Mouse (Mus musculus) stomach, embryonic 15.5 days (tissue): ENCODE data around the gene Sertad4. TPM values are rescaled to one million over a fixed set of nuclear protein-coding genes. Genes with fewer than 3 reads are reported as not detected.

Experiments used
- ATAC-seq: fragments of 200-750 bp; cut with Nextera tagmentation; 2 replicates; pipeline ENCODE4 v1.8.0; 2017; ENCODE audit warnings: low read depth, moderate number of reproducible peaks, moderate TSS enrichment; ENCODE audit not compliant: insufficient read depth, low FRiP score
- H3K27ac ChIP-seq: fragments of 300-500 bp; sonication (generic); 2 replicates; pipeline ENCODE4 v1.5.1; 2015; ENCODE audit warnings: mild to moderate bottlenecking, inconsistent platforms
- H3K27me3 ChIP-seq: fragments of 300-500 bp; sonication (generic); replicated peaks from 2 replicates; pipeline ENCODE4 v1.6.1; 2015; ENCODE audit warnings: inconsistent platforms
- H3K36me3 ChIP-seq: fragments of 300-500 bp; sonication (generic); 2 replicates; pipeline ENCODE4 v1.6.1; 2015; ENCODE audit warnings: inconsistent platforms
- H3K4me1 ChIP-seq: fragments of 300-500 bp; sonication (generic); 2 replicates; pipeline ENCODE4 v1.6.1; 2015; ENCODE audit warnings: inconsistent platforms
- H3K4me2 ChIP-seq: fragments of 300-500 bp; sonication (generic); 2 replicates; pipeline ENCODE4 v1.6.1; 2015; ENCODE audit warnings: mild to moderate bottlenecking, inconsistent platforms
- H3K4me3 ChIP-seq: fragments of 300-500 bp; sonication (generic); replicated peaks from 2 replicates; pipeline ENCODE4 v1.5.1; 2015; ENCODE audit warnings: inconsistent platforms
- H3K9ac ChIP-seq: fragments of 300-500 bp; sonication (generic); 2 replicates; pipeline ENCODE4 v1.6.1; 2015; ENCODE audit warnings: inconsistent platforms
- H3K9me3 ChIP-seq: fragments of 300-500 bp; sonication (generic); 2 replicates; pipeline ENCODE4 v1.6.1; 2016; ENCODE audit warnings: inconsistent platforms
- WGBS: fragments of 180-500 bp; shearing (Covaris S2); methylation state at CpG from one replicate; pipeline ENCODE4 v1.1.7; 2015; 5-methylcytosine and 5-hydroxymethylcytosine counted together
- polyA plus RNA-seq: library from polyadenylated mRNA; unstranded; fragments of >200 nt; fragmentation: Nextera tagmentation; extraction: Ambion mirVana; gene quantifications from 2 replicates; pipeline ENCODE4 v1.2.1, GENCODE M21; 2015

Gene Sertad4
- 18.4 and 19.3 TPM in 2 replicates for polyA plus RNA-seq

- peak; percentile 59; the same call in 1 of the 2 replicates for ATAC-seq
- Histone ChIP-seq H3K9ac (peak within 1 kb of the TSS; percentile 81), H3K4me2 (peak within 1 kb of the TSS; percentile 83), H3K36me3 (no peaks in the 10 kb centered on the region), H3K9me3 (no peaks in the 10 kb centered on the region), H3K27ac (peak within 1 kb of the TSS; percentile 92), H3K4me1 (peaks cover 37% of the 10 kb centered on the region), H3K4me3 (peak within 1 kb of the TSS; percentile 87), H3K27me3 (no peaks in the 10 kb centered on the region)
- under 1% methylated on average over 50 of the region's 75 CpGs for WGBS
These were observed at the start of gene Sertad4 for GRCm38 (mm10) chr1:192855474-192856230. TSS of gene Sertad4 (minus strand) at chr1:192855756.

GRCm38 (mm10) chr1:192901516-192901915 lies 46.0 kb upstream of the Sertad4 start:
- WGBS, result 56% methylated on average over 2 of the region's 2 CpGs
- Histone ChIP-seq H3K27ac (no peak overlapping the region), H3K9me3 (no peaks in the 10 kb centered on the region), H3K4me2 (no peak overlapping the region), H3K9ac (no peak overlapping the region), H3K36me3 (no peaks in the 10 kb centered on the region), H3K4me3 (no peak overlapping the region), H3K27me3 (no peaks in the 10 kb centered on the region), H3K4me1 (no peaks in the 10 kb centered on the region)
- no peak for ATAC-seq

- no peak for ATAC-seq
- WGBS, result 35% methylated on average over 3 of the region's 3 CpGs
These were observed 45.4 kb upstream of the Sertad4 start for GRCm38 (mm10) chr1:192900913-192901312.

GRCm38 (mm10) chr1:192898742-192899141 lies 43.2 kb upstream of the Sertad4 start:
- 53% methylated on average over 2 of the region's 2 CpGs for WGBS
- H3K9ac ChIP-seq, result no peak overlapping the region
- no peaks in the 10 kb centered on the region for H3K4me1 ChIP-seq
- no peak for ATAC-seq
- no peaks in the 10 kb centered on the region for H3K36me3 ChIP-seq
- H3K27ac ChIP-seq, result no peak overlapping the region
- no peaks in the 10 kb centered on the region for H3K27me3 ChIP-seq
- no peaks in the 10 kb centered on the region for H3K9me3 ChIP-seq
- no peak overlapping the region for H3K4me3 ChIP-seq
- H3K4me2 ChIP-seq, result no peak overlapping the region

More at GRCm38 (mm10) chr1:192900913-192901312, 45.4 kb upstream of the Sertad4 start:
- Histone ChIP-seq H3K9ac (no peak overlapping the region), H3K27ac (no peak overlapping the region), H3K27me3 (no peaks in the 10 kb centered on the region), H3K9me3 (no peaks in the 10 kb centered on the region), H3K4me3 (no peak overlapping the region), H3K4me1 (no peaks in the 10 kb centered on the region), H3K4me2 (no peak overlapping the region), H3K36me3 (no peaks in the 10 kb centered on the region)

- ATAC-seq, result no peak
- Histone ChIP-seq H3K4me1 (no peaks in the 10 kb centered on the region), H3K4me3 (no peak overlapping the region), H3K27ac (no peak overlapping the region), H3K9ac (no peak overlapping the region), H3K9me3 (no peaks in the 10 kb centered on the region), H3K4me2 (no peak overlapping the region), H3K27me3 (no peaks in the 10 kb centered on the region), H3K36me3 (no peaks in the 10 kb centered on the region)
- 70% methylated on average over 10 of the region's 10 CpGs for WGBS
These were observed 41.7 kb upstream of the Sertad4 start for GRCm38 (mm10) chr1:192897218-192897617.

- H3K27me3 ChIP-seq, result no peaks in the 10 kb centered on the region
- no peak overlapping the region for H3K27ac ChIP-seq
- no peak overlapping the region for H3K4me3 ChIP-seq
- no peak overlapping the region for H3K9ac ChIP-seq
- whole genome bisulfite sequencing, result 89% methylated on average over 3 of the region's 3 CpGs
- no peak for ATAC-seq
- H3K9me3 ChIP-seq, result no peaks in the 10 kb centered on the region
- no peaks in the 10 kb centered on the region for H3K4me1 ChIP-seq
- no peaks in the 10 kb centered on the region for H3K36me3 ChIP-seq
- no peak overlapping the region for H3K4me2 ChIP-seq
These were observed 40.5 kb upstream of the Sertad4 start for GRCm38 (mm10) chr1:192896076-192896475.

GRCm38 (mm10) chr1:192890716-192891115 lies 35.2 kb upstream of the Sertad4 start:
- Histone ChIP-seq H3K4me2 (no peak overlapping the region), H3K4me1 (no peaks in the 10 kb centered on the region), H3K36me3 (no peaks in the 10 kb centered on the region), H3K9ac (no peak overlapping the region), H3K27ac (no peak overlapping the region), H3K9me3 (no peaks in the 10 kb centered on the region), H3K4me3 (no peak overlapping the region), H3K27me3 (no peaks in the 10 kb centered on the region)
- ATAC-seq, result no peak
- 62% methylated on average over 3 of the region's 3 CpGs for WGBS

GRCm38 (mm10) chr1:192882617-192883295 lies 27.2 kb upstream of the Sertad4 start:
- WGBS, result 61% methylated on average over 2 of the region's 2 CpGs
- no peak for ATAC-seq

GRCm38 (mm10) chr1:192880130-192880529 lies 24.6 kb upstream of the Sertad4 start:
- no peak overlapping the region for H3K9ac ChIP-seq
- 72% methylated on average over 4 of the region's 4 CpGs for WGBS
- no peaks in the 10 kb centered on the region for H3K9me3 ChIP-seq
- no peaks in the 10 kb centered on the region for H3K36me3 ChIP-seq
- H3K4me2 ChIP-seq, result no peak overlapping the region
- no peak for ATAC-seq
- no peak overlapping the region for H3K27ac ChIP-seq
- no peaks in the 10 kb centered on the region for H3K27me3 ChIP-seq
- H3K4me3 ChIP-seq, result no peak overlapping the region
- no peaks in the 10 kb centered on the region for H3K4me1 ChIP-seq

More at GRCm38 (mm10) chr1:192882617-192883295, 27.2 kb upstream of the Sertad4 start:
- Histone ChIP-seq H3K4me1 (no peaks in the 10 kb centered on the region), H3K9me3 (no peaks in the 10 kb centered on the region), H3K4me2 (no peak overlapping the region), H3K36me3 (no peaks in the 10 kb centered on the region), H3K27ac (no peak overlapping the region), H3K4me3 (no peak overlapping the region), H3K9ac (no peak overlapping the region), H3K27me3 (no peaks in the 10 kb centered on the region)

GRCm38 (mm10) chr1:192879086-192879580 lies 23.6 kb upstream of the Sertad4 start:
- WGBS, result 80% methylated on average over 7 of the region's 7 CpGs
- no peaks in the 10 kb centered on the region for H3K36me3 ChIP-seq
- no peak for ATAC-seq

GRCm38 (mm10) chr1:192872841-192873240 lies 17.3 kb upstream of the Sertad4 start:
- Histone ChIP-seq H3K27me3 (no peaks in the 10 kb centered on the region), H3K9ac (no peak overlapping the region)
- WGBS, result 56% methylated on average over 5 of the region's 5 CpGs

More at GRCm38 (mm10) chr1:192879086-192879580, 23.6 kb upstream of the Sertad4 start:
- Histone ChIP-seq H3K4me2 (no peak overlapping the region), H3K9me3 (no peaks in the 10 kb centered on the region), H3K27me3 (no peaks in the 10 kb centered on the region), H3K4me1 (no peaks in the 10 kb centered on the region), H3K4me3 (no peak overlapping the region), H3K27ac (no peak overlapping the region), H3K9ac (no peak overlapping the region)

GRCm38 (mm10) chr1:192869761-192870160 lies 14.2 kb upstream of the Sertad4 start:
- Histone ChIP-seq H3K27me3 (no peaks in the 10 kb centered on the region), H3K9me3 (no peaks in the 10 kb centered on the region), H3K36me3 (no peaks in the 10 kb centered on the region), H3K27ac (no peak overlapping the region), H3K4me1 (no peaks in the 10 kb centered on the region), H3K4me2 (no peak overlapping the region), H3K4me3 (no peak overlapping the region), H3K9ac (no peak overlapping the region)
- ATAC-seq, result no peak
- 76% methylated on average over 1 of the region's 1 CpGs for WGBS

More at GRCm38 (mm10) chr1:192872841-192873240, 17.3 kb upstream of the Sertad4 start:
- H3K4me3 ChIP-seq, result no peak overlapping the region
- no peaks in the 10 kb centered on the region for H3K9me3 ChIP-seq
- H3K27ac ChIP-seq, result no peak overlapping the region
- no peak for ATAC-seq
- H3K36me3 ChIP-seq, result no peaks in the 10 kb centered on the region
- H3K4me1 ChIP-seq, result no peaks in the 10 kb centered on the region
- H3K4me2 ChIP-seq, result no peak overlapping the region
